Mouse (Mus musculus) urinary bladder, adult 2 months (tissue): ENCODE data around the gene Plekha6. TPM values are rescaled to one million over a fixed set of nuclear protein-coding genes. Genes with fewer than 3 reads are reported as not detected.

Experiments used
- DNase-seq: peaks from one replicate; pipeline ENCODE4 v3.0.0; 2022; ENCODE audit warnings: low spot score
- polyA plus RNA-seq: library from polyadenylated mRNA; depleted of rRNA; stranded (reverse); fragments of >200 nt; gene quantifications from 2 replicates; pipeline ENCODE4 v1.2.3, GENCODE M21; 2012

Gene Plekha6
- polyA plus RNA-seq, 1 experiment: 81.1 TPM

DNA sequence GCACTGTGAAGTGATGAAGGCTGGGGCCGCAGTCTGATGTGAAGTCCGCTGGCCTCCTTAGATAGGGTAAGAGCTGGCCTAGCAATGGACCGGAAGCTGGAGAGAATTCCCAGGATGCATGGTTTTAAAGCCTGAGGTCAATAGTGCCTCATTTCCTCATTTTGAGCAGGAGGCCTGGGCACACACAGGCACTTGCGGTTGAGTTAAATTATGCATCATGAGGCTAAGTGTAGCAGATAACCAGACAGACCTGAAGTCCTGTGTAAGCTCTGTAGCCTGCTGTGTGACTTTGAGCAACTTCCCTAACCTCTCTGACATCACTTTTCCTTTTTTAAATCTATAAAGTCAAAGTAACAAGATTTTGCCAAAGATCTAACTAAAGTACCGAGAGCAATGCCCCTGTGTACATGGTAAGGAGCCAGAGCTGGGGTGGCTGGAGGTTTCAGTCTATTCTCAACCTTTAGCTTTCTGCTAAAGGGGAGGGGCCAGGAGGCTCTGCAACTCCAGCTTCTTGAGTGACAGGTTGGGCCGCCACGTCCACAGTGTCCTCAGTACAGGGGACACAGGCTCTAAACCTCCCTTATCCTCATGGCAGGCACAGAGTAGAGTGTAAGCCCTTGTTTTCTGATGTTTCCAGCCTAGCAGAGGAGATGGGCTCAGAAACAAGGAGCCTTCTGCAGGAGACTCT is 50.8 kb downstream of the Plekha6 start:
- DNase-seq: no peak

DNA sequence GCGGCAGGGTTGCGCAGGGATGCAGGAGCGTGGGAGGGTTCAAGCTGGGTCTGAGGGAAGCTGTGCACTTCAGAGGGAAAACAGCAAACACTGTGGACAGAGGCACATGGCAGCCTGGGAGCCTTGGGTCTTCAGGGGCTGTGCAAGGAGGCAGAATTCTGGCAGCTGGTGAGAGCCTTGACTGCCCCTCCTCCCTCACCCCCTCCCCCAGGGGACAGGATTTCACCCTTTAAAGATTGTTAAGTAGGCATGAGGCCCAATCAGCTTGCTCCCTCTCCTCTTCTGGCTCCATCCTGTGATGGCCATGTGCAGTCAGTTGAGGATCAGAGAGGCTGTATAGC is 51.3 kb downstream of the Plekha6 start:
- no peak for DNase-seq

DNA sequence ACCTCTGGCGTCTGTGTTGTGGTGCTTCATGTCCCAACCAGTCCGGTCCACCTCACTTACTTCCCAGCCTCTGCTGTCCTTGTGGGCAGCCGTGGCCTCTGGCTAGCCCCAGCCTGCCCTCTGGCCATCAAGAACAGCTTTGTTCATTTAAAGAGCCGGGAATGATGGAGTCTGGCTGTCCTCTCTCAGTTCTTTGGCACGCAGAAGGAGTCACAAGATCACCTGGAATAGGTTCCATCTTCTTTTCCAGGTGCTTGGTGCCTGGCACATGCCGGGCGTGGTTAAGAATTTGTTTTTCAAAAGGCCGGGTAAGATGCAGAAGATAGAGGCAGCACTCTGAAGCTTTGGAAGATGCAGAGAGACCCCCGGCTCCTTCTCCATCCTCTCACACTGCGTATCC is 51.7 kb downstream of the Plekha6 start:
- no peak for DNase-seq

DNA sequence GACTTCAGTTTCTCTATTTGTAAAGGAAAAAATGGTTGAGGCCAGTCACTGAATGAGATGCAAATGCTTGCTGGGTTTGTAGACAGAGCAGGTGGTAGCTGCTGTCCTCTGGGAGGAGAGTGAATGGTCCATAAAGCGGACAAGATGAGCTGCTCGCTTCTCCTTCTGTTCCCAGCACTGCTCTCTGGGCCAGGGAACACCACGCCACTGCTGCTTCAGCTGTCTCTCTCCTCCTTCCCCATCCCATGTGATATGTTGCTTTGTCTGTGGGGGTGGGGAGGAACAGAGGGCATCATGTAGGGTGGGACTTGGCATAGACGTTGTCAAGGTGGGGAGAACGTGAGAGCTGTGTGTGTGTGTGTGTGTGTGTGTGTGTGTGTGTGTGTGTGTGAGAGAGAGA is 53.0 kb downstream of the Plekha6 start:
- DNase-seq: no peak

DNA sequence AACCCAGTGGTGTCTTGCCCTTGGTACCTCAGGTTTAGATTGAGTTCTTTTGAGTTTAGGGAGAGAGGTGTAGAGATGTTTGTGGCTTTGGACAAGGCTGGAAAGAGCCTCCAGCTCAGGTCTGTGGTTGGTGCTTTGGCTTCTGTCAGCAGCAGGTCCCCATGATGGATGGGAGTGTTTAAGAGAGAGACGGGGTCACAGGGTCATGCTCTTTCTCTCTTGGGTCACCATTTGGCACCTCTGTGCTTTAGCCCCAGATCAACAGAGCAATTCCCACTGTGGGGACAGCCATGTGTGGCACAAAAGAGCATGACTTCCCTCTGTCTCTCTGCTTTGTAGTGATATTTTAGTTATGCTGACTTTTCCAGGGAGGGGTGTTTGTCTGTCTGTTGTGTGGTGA is 55.1 kb downstream of the Plekha6 start:
- no peak for DNase-seq

DNA sequence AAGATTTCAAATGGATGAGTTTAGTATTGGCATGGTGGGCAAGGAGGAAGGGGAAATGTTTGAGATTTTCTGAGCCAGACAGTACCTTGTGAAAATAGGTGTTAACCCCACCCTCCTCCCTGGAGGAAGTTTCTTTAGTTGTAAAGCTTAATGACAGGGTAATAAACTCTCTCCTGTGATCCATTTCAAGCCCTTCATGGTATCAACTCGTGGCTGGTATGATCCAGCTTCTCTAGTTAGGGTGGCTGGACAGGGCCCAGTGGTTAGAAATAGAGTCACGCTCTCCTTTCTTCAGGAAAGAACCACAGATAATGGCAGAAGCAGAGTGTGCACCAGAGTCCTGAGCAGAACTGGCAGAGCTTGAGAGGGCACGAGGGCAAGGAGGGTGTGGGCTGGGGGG is 57.4 kb downstream of the Plekha6 start:
- DNase-seq: no peak

DNA sequence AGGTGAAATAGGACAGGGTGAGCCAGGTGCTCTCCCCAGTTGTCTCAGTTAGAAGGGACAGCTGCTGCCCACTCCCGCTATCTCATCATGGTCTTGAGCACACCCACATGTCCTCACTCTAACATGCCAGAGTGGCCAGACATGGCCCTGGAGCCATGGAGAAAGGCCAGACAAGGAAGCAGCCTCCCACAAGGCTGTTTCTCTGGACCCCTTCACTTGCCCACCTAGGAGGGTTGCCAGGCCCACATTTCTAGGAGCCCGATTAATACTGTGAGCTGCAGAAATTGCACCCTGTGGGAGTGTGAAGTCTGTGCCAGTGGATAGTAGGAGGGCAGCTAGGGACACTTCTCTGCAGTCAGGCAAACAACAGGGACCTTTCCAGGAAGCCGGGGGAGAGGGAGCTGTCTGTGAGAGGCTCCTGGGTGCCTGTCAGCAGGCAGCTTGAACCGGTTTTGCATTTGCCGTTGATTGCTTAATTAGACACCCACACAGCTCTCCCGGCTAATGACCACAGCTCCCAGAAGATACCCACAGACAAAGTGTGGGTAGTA is 58.5 kb downstream of the Plekha6 start:
- DNase-seq: no peak

DNA sequence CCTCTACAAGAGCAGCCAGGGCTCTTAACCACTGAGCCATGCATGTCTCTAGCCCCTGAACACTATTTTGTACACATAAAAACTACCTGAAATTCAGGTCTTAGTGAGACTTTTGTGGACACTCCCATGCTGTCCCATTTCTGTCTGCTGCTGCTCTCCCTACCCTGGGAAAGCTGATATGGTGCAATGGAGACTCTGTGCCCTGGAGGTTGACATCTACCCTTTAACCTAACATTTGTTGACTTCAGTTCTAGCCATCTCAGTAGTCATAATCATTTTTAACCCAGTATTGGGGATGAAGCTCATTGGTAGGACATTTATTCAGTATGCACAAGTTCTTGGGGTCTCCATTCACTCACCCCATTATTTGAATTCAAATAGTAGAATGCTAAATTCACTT is 60.7 kb downstream of the Plekha6 start:
- DNase-seq: no peak

DNA sequence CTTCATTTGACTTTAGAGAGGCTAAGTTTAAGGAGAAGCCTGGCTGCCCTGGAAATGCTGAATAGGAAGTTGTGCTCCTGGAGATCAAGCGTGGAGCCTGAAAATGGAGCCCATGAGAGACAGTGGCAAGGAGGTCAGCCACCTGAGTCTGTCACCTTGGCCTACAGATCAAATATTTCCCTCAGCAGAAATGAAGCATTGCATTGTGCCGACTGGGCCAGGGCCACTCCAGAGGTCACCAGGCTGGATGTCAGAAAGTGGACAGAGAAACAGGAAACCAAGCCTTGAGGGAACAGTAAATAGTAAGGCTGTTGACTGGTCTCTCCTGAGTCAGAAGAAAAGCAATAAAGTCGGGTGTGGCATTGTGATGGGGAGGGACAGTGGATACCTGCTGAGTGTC is 61.1 kb downstream of the Plekha6 start:
- no peak for DNase-seq

DNA sequence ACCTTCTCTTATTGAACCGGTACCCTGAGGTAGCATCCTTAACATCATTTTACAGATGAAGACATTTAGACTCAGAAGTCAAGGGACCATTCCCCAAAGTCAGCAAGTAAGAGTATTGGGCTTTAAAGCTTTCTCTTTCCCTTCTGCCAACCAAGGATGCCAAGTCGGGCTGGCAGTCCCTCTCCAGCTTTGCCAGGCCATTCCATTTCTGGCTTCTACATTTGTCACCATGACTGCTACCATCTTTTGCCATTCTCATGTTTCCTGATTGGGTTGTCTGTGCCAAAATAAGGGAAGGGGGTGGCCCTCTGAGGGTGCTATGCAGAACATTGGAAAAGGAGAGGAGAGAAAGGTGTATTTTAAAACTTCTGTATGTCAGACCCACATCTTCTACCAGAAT is 61.6 kb downstream of the Plekha6 start:
- DNase-seq: no peak

DNA sequence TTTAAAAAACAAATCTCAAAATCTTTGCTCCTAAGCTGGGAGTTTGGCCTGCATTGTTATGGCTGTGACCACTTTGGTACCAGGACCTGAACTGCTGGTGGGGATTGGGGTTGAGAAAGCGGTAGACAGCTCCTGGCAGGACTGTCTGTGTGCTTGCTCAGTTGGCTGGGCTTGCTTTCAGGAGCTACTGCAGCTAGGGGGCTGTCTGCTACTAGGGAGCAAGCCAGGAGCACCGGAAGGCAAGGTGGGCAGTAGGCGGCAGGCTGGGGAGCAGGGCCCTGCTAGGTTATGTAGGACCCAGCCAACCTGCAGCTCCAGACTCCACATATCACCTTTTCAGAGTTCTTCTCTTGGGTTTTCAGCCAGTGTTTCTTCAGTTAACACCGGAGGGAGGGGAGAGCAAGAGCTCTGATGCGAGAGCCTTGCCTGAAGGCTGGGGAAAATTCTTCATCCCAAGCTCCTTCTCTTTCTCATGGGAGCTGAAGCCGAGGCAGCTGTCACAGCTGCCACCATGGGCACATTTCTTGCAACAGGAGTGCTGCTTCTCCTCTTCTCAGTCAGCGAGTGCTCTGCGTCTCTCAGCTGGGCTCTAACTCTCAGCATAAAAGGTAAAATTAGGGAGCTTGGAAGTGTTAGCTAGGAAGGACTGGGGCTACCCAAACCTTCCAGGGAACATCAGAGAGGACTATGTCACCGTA is 62.1 kb downstream of the Plekha6 start:
- DNase-seq: no peak

DNA sequence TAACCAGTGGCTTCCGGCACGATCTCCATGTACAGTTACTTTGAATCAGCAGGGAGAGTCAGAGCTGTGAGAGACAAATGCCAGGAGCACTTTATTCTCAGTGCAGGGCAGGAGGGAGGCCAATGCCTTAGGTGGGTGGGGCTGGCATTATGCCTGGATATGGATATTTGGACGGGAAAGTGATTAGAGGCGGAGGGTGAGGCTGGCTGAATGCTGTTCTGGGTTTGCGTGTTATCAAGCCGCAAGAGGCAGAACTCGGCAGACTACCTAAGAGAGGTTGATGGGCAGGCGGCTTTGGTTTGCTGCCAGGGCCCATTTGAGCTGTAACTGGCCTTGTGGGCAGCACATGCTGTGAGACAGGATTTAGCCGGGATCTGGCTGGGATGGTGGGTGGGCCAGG is 62.9 kb downstream of the Plekha6 start:
- DNase-seq: no peak

DNA sequence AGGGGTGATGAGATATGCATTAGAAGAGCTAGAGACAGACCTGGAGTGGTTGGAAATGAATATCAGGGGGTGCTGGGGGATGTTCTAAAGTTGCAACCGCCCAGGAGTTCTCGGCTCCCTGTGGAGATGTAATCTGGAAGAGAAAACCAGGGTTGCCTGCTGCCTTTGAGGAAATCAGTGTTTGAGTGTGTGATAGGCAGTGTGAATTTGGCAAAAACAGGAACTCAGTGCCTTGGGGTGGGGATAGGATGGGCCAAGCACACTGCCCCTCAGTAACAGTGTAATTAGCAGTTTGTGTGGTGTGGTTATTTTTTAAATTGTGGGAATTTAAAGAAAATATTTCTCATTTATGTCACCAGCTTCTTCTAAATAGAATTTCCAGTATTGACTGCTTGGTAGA is 63.4 kb downstream of the Plekha6 start:
- no peak for DNase-seq

DNA sequence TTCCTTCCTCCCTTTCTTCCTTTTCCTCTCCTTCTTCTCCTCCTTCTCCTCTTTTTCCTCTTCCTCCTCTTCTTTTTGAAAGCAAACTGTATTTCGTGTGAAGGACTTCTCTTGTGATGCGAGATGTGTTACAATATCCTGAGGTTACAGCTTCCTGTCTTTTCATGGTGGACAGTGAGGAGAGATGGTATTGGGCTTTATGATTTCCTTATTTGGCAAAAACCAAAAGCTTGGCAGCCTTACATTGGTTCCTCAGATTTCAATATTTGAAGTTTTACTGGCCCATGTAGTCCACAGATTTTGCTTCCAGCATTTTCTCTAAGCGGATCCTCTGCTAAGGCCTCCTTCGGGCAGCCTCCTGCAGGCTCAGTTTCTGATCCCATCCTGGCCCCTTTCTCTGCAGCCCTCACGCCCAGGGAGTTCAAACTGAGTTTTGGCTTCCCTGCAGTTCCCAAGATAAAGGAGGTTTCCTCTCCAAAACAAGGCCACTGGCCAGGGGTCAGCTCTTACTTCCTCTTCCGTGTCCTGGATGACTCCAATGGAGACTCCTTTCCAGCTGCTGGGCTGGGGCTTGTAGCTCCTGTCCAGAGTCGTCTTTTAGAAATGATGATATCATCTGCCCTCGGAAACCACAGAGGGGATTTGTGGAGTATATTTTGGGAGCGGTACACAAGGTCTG is 64.9 kb downstream of the Plekha6 start:
- DNase-seq: no peak

DNA sequence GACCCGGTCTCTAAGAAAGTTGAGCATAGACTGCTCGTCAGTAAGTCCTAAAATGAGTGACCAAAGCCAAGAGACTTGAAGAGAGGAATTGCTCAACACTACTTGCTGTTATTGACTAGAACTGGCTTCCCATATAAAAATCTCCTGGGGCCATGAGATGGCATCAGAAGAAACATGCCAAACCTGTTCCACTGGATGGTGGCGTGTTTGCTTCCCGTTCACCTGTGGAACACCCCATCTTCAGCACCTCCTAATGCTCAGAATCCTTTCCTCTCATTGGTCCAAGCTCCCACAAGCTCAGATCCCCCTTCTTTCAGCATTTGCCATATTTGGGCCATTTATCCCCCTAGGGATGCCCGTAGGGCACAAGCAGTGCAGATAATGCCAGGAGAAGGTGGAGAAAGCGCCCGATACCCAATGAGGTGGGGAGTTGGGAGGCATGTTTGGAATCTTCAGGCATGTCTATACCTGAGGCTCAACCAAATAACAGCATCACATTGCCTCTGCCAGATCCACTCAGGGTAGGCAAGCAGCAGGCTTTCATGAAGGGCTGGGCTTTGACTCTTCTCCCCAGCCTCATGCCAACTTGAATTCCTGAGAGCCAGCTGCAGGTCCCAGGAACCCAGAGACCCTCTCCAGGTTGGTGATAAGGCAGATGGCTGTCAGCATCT is 67.6 kb downstream of the Plekha6 start:
- no peak for DNase-seq

DNA sequence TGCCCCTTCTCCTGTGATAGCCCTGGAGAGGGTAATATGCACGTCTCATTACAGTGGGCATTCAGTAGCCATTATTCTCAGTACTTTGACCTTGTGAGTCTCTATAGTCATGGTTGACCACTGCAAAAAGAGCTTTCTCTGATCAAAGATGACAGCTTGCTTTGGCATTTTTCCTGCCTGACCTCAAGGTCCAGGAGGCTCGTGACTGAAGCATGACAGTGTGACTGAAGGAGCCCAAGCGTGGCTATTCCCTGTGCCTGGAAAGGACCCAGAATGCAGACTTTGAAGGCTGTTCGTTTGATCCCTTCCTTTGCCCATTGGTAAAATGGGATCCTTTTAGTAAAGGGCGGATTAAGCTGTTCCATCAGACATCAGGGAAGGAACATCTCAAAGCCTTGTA is 71.9 kb downstream of the Plekha6 start:
- DNase-seq: no peak

DNA sequence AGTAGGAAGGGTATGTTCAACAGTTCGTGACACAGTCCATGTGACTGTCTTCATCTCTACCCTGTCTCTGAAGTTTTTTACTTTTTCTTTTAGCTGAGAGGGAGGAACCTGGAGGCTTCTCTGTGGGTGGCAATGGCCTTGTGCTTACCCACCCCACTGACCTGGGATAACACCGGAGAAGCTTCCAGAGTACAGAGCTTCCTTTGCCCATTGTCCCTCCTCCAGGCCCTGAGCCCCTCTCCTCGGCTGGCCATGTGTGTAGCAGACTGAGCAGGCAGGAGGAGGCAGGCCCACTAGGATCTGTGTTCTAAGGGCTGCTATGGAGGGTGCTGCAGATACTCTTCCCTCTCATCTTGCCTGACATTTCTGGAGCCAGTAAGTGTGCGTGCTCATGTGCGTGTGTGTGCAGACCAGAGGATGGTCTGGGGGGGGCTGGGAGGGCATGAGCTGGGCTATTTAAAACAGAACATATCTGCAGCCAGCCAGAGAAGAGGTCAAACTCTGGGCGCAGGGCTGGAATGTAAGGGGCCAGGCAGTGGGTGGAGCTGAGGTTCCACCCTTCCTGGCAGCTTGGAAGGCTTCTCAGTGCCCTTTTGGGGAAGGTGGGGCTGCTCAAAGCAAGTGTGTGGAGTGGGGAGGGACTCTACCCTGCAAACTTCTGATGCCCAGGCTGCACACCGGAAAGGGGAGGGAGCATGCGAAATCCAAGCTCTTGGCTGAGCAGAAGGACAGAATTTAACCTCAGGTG is 72.9 kb downstream of the Plekha6 start:
- no peak for DNase-seq

DNA sequence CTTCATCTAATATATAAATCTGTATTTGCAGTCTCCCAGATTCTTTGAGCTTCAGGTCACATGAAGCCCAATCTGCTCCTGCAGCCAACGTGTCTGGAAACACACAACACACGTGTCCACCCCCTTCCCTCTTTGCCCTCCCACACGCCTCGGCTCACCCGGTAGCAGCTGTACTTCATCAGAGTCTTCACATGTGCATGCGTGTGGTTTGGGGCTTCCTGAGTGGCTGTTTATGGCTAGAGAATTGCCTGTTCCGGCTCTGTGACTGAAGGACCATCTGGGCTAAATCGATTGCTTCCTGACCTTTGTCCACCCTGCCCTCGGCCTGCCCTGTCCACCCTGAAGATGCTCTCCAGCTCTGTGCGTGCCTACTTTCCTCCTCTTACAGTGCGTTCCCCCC is 73.7 kb downstream of the Plekha6 start:
- DNase-seq: no peak

DNA sequence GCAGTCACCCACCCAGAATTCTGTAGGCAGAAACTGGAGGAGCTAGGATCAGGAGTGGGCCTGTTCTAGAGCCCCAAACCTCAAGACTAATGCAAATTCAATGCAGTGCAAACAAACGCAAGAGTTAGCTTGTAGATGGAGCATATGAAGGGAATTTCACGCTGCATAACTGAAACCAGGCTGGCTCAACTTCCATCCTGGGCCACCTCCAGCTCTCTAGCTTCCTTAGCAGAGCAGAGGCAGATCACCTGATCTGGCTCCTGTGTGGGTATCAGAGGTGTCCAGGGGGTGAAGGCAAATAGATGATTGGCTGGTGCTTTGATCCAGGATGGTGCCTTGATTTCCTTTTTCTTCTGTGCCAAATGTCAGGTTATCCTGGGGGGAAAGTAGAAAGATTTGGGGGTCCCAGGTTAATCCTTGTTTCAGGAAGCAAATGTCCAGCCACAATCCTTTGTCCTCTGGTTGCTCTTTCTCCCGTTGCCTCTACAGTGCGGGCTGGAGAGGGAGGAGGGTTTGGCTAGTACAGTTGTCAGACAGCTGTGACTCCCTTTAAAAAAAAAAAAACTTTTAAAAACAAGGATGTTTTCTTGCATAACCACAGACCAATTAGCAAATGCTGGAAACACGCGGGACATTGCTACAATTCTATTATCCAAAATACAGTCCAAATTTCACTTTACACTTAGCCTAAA is 75.3 kb downstream of the Plekha6 start:
- no peak for DNase-seq

DNA sequence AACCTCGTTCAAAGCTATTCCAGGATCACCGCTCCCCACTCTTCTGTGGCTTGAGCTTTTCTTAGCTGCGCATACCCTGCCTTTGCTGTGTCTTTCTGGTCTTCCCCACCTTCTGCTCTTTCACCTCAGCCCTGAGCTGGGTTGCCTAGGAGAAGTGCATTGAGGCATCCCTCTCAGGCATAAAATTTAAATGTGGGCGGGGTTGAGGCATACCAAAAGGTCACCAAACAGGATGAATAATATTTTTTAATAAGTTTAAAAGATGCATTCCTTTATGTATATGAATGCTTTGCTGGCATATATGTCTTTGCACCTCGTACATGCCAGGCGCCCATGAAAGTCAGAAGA is 75.8 kb downstream of the Plekha6 start:
- DNase-seq: no peak

DNA sequence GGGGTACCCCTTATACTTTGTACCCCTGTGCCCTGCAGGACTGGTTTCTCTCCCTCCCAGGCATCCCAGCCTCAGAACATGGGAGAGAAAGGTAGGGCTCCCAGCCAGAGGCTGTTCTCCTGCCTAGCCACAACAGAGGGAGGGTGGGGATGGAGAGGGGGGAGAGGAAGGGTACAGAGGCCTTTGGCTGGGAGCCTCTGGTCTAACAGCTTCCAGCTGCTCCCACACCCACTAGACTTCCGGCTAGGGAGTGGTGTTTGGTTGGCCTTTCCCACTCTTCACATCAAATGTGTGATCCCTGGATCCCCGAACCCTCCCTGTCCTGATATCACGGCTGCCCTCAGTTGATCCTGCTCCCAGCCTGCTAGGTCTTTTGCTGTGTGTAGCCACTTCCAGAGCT is 76.9 kb downstream of the Plekha6 start:
- no peak for DNase-seq
